Mouse (Mus musculus) kidney, adult 9 months (tissue): ENCODE measurements around the gene Gucd1.
A peak's percentile ranks its signal among the peaks of the same experiment; 100 is the strongest.

ENCODE experiments used
- DNase-seq: peaks from one replicate; pipeline ENCODE4 v3.0.0; 2022

Gene Gucd1

GRCm38 (mm10) chr10:75316472-75316871 is 201.3 kb downstream of the Gucd1 start:
- DNase-seq = no peak

- no peak for DNase-seq
These were observed 202.0 kb downstream of the Gucd1 start for GRCm38 (mm10) chr10:75315756-75316155.

- DNase-seq = peak; percentile 27
These were observed 203.4 kb downstream of the Gucd1 start for GRCm38 (mm10) chr10:75314190-75314980.

GRCm38 (mm10) chr10:75312361-75312760 is 205.4 kb downstream of the Gucd1 start:
- no peak for DNase-seq

GRCm38 (mm10) chr10:75307130-75307529 is 210.6 kb downstream of the Gucd1 start:
- no peak for DNase-seq

- peak; percentile 47 for DNase-seq
These were observed 213.4 kb downstream of the Gucd1 start for GRCm38 (mm10) chr10:75304413-75304812.

- no peak for DNase-seq
These were observed 213.7 kb downstream of the Gucd1 start for GRCm38 (mm10) chr10:75304049-75304405.

GRCm38 (mm10) chr10:75303324-75304048 is 214.3 kb downstream of the Gucd1 start:
- no peak for DNase-seq

GRCm38 (mm10) chr10:75302536-75302935 is 215.2 kb downstream of the Gucd1 start:
- DNase-seq = no peak

GRCm38 (mm10) chr10:75301937-75302336 is 215.8 kb downstream of the Gucd1 start:
- DNase-seq = no peak

- DNase-seq = no peak
These were observed 216.5 kb downstream of the Gucd1 start for GRCm38 (mm10) chr10:75301195-75301806.
